Mouse (Mus musculus) liver, embryonic 14.5 days (tissue): ENCODE results near the gene 0610030E20Rik. TPM values are rescaled to one million over a fixed set of nuclear protein-coding genes. Genes with fewer than 3 reads are reported as not detected.

Experiments
- ATAC-seq: fragments of 200-750 bp; cut with Nextera tagmentation; 2 replicates; pipeline ENCODE4 v1.8.0; 2017; ENCODE audit warnings: moderate number of reproducible peaks, mild to moderate bottlenecking, moderate library complexity; ENCODE audit not compliant: insufficient read depth
- DNase-seq, 3 experiments: peaks; one replicate each; pipeline ENCODE4 v3.0.0-alpha.2; 2012 to 2013; ENCODE audit warnings: low read depth in 3 of 3, low spot score in 3 of 3
- H3K27ac ChIP-seq: fragments of 300-500 bp; sonication (generic); 2 replicates; pipeline ENCODE4 v1.5.1; 2014; ENCODE audit warnings: moderate library complexity, mild to moderate bottlenecking, control low read depth, inconsistent platforms
- H3K27me3 ChIP-seq: fragments of 300-500 bp; sonication (generic); 2 replicates; pipeline ENCODE4 v1.6.1; 2014; ENCODE audit warnings: mild to moderate bottlenecking, low read length, moderate library complexity; ENCODE audit not compliant: control insufficient read depth, insufficient read depth
- H3K36me3 ChIP-seq: fragments of 300-500 bp; sonication (generic); replicated peaks from 2 replicates; pipeline ENCODE4 v1.6.1; 2014; ENCODE audit warnings: low read depth; ENCODE audit not compliant: control insufficient read depth, insufficient read depth
- H3K4me1 ChIP-seq, 2 experiments: fragments of 200-500 bp in 1 of 2; fragments of 300-500 bp in 1 of 2; sonication (generic) in 1 of 2; replicated peaks; 2 replicates each; pipeline ENCODE4 v1.6.1; 2012 to 2014; ENCODE audit warnings: antibody characterized with exemption in 1 of 2, inconsistent platforms in 1 of 2, low read length in 1 of 2; ENCODE audit not compliant: control insufficient read depth in 2 of 2, insufficient read depth in 2 of 2
- H3K4me2 ChIP-seq: fragments of 300-500 bp; sonication (generic); 2 replicates; pipeline ENCODE4 v1.6.1; 2014; ENCODE audit warnings: low read depth, mild to moderate bottlenecking, control low read depth, moderate library complexity
- H3K4me3 ChIP-seq, 2 experiments: fragments of 200-500 bp in 1 of 2; fragments of 300-500 bp in 1 of 2; sonication (generic) in 1 of 2; 2 replicates each; pipeline ENCODE4 v1.5.1; 2012 to 2014; ENCODE audit warnings: low read depth in 2 of 2, low read length in 2 of 2, mild to moderate bottlenecking in 2 of 2, control low read depth in 1 of 2, inconsistent platforms in 1 of 2, moderate library complexity in 1 of 2; ENCODE audit not compliant: insufficient read depth in 1 of 2
- H3K9ac ChIP-seq: fragments of 300-500 bp; sonication (generic); replicated peaks from 2 replicates; pipeline ENCODE4 v1.6.1; 2014; ENCODE audit warnings: mild to moderate bottlenecking, control low read depth, moderate library complexity
- H3K9me3 ChIP-seq: fragments of 300-500 bp; sonication (generic); 2 replicates; pipeline ENCODE4 v1.6.1; 2016; ENCODE audit warnings: low read length, mixed read lengths; ENCODE audit not compliant: control insufficient read depth
- CTCF ChIP-seq: IDR thresholded peaks from 2 replicates; pipeline ENCODE4 v1.5.1; 2016; ENCODE audit warnings: antibody characterized with exemption, low read depth, control low read depth
- EP300 ChIP-seq: IDR thresholded peaks from 2 replicates; pipeline ENCODE4 v1.6.1; 2016; ENCODE audit warnings: antibody characterized with exemption, low read depth
- WGBS: fragments of 180-500 bp; shearing (Covaris S2); extraction: QIAGEN DNeasy Blood & Tissue Kit; methylation state at CpG from one replicate; pipeline ENCODE4 v1.1.7; 2014; ENCODE audit not compliant: insufficient replicate concordance; 5-methylcytosine and 5-hydroxymethylcytosine counted together
- polyA plus RNA-seq, 2 experiments: library from polyadenylated mRNA; depleted of rRNA in 1 of 2; stranded (reverse) in 1 of 2; unstranded in 1 of 2; fragments of >200 nt; fragmentation: Nextera tagmentation in 1 of 2; extraction: Ambion mirVana in 1 of 2; gene quantifications; 2 replicates each; pipeline versions ENCODE4 v1.2.1 to v1.2.3; 2012 to 2014

Gene 0610030E20Rik
- polyA plus RNA-seq, 2 experiments, result 7.9 to 10.1 TPM

DNA sequence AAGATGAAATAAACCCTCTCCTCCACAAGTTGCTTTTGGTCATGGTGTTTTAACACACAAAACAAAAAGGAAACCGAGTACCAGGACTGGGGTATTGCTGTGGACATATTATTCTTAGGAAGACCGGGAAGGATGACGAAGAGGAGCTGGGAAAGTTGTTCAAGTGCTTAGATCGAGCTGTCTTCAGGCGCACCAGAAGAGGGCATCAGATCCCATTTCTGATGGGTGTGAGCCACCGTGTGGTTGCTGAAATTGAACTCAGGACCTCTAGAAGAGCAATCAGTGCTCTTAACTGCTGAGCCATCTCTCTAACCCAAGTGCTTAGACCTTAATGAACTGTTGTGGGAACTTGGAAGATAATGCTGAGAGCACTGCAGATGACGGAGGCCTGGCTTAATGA is 16.9 kb downstream of the 0610030E20Rik start:
- WGBS, result 30% methylated on average over 7 of the region's 7 CpGs
- no peak overlapping the region for H3K27ac ChIP-seq

DNA sequence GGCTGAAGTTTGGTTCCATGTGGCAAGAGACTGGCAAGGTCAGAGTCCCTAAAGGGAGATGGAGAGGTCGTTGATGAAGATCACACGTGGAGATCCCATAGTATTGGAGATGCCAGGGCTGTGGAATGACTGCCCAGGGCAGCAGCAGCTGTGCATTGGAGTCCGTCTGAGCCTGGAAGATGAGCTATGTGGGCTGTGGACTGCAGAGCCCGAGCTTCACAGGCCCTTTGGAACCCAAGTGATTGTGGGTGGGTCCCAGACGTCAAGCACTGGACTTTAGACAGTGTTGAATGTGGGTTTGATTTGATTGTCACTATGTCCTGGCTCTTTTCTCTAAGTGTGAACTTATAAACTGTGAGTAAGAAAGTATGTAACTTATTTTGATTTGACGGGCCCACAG is 17.9 kb downstream of the 0610030E20Rik start:
- TF ChIP-seq CTCF (no peak), EP300 (no peak)
- H3K4me3 ChIP-seq, result no peak overlapping the region
- H3K4me2 ChIP-seq, result no peak overlapping the region
- 52% methylated on average over 6 of the region's 6 CpGs for WGBS
- ATAC-seq, result no peak
- no peaks in the 10 kb centered on the region for H3K9me3 ChIP-seq
- no peak overlapping the region for H3K9ac ChIP-seq
- no peaks in the 10 kb centered on the region for H3K27me3 ChIP-seq
- H3K27ac ChIP-seq, result no peak overlapping the region
- H3K4me1 ChIP-seq, result peaks cover 5 to 17% of the 10 kb centered on the region in 2 experiments
- peaks cover 16% of the 10 kb centered on the region for H3K36me3 ChIP-seq
- no peak for DNase-seq

More for the DNA sequence above, 16.9 kb downstream of the 0610030E20Rik start:
- peaks cover 5 to 17% of the 10 kb centered on the region in 2 experiments for H3K4me1 ChIP-seq
- TF ChIP-seq CTCF, result peak; percentile 62
- no peak for TF ChIP-seq EP300
- ATAC-seq (no peak), DNase-seq (no peak)
- no peak overlapping the region for H3K4me2 ChIP-seq
- no peaks in the 10 kb centered on the region for H3K27me3 ChIP-seq
- no peak overlapping the region for H3K4me3 ChIP-seq
- H3K36me3 ChIP-seq, result peaks cover 24% of the 10 kb centered on the region
- no peak overlapping the region for H3K9ac ChIP-seq
- H3K9me3 ChIP-seq, result no peaks in the 10 kb centered on the region

DNA sequence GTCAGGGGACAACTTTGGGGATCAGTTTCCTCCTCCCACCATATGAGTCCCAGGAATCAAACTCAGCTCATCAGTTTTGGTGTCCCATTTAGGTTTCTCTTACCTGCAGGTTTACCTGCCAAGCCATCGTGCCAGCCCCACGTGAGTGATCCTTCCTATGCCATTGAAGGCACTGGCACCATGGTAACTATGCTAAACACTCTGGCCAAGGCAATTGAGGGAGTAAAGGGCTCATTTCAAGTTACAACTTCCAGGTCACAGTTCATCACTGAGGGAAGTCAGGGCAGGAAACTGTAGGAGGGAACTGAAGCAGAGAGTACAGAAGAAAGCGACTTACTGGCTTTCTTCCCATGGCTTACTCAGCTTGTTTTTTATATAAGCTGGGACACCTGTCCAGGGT is 19.2 kb downstream of the 0610030E20Rik start:
- TF ChIP-seq CTCF, result no peak
- no peak for TF ChIP-seq EP300

DNA sequence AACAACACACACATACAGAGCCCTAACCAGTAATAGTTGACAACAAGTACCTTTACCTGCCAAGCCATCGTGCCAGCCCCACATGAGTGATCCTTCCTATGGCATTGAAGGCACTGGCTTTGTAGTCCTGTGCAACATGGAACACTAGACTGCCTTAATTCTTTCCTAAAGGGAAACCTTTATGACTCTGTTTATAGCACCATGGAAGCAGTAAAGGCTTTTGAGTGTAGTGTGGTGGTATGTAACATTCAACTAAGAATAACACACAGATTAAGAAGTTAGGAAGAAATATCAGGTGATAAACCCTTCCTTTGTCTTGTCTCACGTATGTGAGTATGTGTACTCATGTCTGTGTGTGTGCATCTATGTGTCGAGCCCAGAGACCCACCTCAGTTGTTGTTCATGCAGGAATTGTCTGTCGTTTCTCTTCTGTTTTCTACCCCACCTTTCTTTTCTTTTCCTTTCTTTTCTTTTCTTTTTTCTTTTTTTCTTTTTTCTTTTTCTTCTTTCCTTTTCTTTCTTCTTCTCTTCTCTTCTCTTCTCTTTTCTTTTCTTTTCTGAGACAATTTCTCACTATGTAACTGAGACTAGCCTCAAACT is 19.8 kb downstream of the 0610030E20Rik start, which contains the start of gene Rnf181:
Rnf181 (minus strand) TSS at position 113 of the 600 bp plus-strand sequence.
- no peak within 1 kb of the TSS for H3K9ac ChIP-seq
- 57% methylated on average over 4 of the region's 4 CpGs for WGBS
- DNase-seq, result no peak
- no peak within 1 kb of the TSS for H3K4me3 ChIP-seq
- peaks cover 9% of the 10 kb centered on the region; the same call in 1 of the 2 replicates for H3K36me3 ChIP-seq
- H3K9me3 ChIP-seq, result no peaks in the 10 kb centered on the region
- no peak within 1 kb of the TSS for H3K27ac ChIP-seq
- H3K27me3 ChIP-seq, result no peaks in the 10 kb centered on the region
- TF ChIP-seq EP300 (no peak), CTCF (no peak)
- H3K4me1 ChIP-seq, result peaks cover 0 to 15% of the 10 kb centered on the region in 2 experiments; a peak in 2 of 4 replicates
- no peak within 1 kb of the TSS for H3K4me2 ChIP-seq
- ATAC-seq, result no peak

More for the DNA sequence above, 19.2 kb downstream of the 0610030E20Rik start:
- Histone ChIP-seq H3K4me2 (no peak overlapping the region), H3K27me3 (no peaks in the 10 kb centered on the region), H3K4me3 (no peak overlapping the region), H3K36me3 (peaks cover 9% of the 10 kb centered on the region; the same call in 1 of the 2 replicates), H3K9ac (no peak overlapping the region), H3K4me1 (peaks cover 2 to 16% of the 10 kb centered on the region in 2 experiments; a peak in 3 of 4 replicates), H3K9me3 (no peaks in the 10 kb centered on the region), H3K27ac (no peak overlapping the region)
- no peak for DNase-seq
- no peak for ATAC-seq
- WGBS, result 58% methylated on average over 3 of the region's 3 CpGs

DNA sequence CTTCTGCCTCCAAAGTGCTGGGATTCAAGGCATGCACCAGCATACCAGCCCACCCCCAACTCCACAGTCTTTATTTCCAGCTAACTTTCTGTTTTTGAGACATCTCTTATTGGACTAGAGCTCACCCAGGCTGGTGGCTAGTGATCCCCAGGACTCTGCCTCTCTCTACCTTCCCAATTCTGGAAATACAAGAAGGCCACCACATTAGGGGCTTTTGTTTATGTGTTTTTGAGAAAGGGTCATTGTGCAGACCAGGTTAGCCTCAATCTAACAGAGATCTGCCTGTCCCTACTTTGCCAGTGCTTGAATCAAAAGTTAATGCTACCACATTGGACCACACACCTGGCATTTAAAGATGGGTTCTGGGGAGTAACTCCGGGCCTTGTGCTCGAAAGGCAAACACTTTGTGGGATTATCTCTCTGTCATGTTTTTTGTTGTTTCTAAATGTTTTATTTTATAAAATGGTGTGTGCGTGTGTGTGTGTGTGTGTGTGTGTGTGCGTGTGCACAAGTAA is 20.4 kb downstream of the 0610030E20Rik start:
- H3K4me2 ChIP-seq, result no peak overlapping the region
- ATAC-seq, result no peak
- DNase-seq, result no peak
- H3K9me3 ChIP-seq, result no peaks in the 10 kb centered on the region
- H3K9ac ChIP-seq, result no peak overlapping the region
- TF ChIP-seq EP300, result no peak
- no peak for TF ChIP-seq CTCF
- WGBS, result 71% methylated on average over 4 of the region's 4 CpGs
- no peak overlapping the region for H3K4me3 ChIP-seq
- no peaks in the 10 kb centered on the region for H3K27me3 ChIP-seq
- no peak overlapping the region for H3K27ac ChIP-seq
- H3K36me3 ChIP-seq, result peaks cover 9% of the 10 kb centered on the region; the same call in 1 of the 2 replicates
- H3K4me1 ChIP-seq, result peaks cover 0 to 19% of the 10 kb centered on the region in 2 experiments; a peak in 2 of 4 replicates
